Mouse (Mus musculus) lung, postnatal 25 days (tissue): ENCODE results near the gene L2hgdh.

Experiments used
- DNase-seq: peaks from one replicate; pipeline ENCODE4 v3.0.0; 2022; ENCODE audit warnings: low spot score

Gene L2hgdh

DNA sequence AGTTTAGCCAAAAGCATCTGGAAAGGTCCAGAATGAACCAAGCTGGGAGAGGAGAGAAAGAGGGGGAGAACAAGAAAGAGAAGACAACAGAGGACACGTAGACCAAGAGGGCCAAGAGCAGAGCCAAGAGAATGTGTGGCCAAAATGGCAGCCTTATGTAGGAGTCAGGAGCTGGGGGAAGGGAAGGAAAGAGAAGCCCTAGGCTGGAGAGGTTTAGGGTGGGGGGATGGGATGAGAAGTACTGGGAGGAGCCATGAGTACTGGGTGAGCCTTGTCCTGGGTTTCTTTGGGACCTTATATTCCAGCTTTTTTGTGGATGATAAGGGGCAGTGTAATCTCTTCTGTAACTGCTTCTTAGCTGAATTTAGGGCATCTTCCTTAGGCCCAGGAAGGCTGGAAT, 4.6 kb upstream of the L2hgdh start:
- no peak for DNase-seq

DNA sequence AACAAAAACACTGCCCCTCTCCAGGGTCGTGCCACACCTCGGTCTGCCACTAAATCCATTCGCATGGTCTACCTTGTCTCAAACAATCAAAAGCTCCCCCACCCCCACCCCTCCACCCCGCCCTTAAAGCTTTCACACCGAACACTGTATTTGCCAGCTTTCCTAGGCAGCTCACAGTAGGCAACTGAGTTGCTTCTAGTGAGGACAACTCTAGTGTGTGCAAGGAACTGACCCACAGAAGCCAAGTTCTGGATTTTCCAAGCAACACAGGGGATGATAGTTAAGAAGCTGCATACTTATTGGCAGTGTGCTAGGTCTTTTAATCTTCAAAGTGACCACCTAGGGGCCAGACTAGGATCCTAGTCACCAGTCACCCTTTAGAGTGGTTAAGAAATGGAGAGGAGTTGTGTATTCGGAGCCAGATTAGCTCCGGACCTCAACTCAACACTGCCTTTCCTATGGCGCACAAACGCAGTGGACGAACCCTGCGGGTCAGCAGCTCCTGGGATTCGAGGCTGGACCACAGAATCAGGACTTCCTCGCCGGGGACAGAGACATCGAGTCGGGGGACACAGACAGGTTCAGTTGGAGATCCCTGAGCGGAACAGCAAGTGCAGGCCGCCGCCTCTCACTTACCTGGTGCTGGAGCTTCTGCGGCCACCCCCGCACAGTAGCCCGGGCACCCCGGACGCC, 509 bp downstream of the L2hgdh start:
- DNase-seq: no peak

DNA sequence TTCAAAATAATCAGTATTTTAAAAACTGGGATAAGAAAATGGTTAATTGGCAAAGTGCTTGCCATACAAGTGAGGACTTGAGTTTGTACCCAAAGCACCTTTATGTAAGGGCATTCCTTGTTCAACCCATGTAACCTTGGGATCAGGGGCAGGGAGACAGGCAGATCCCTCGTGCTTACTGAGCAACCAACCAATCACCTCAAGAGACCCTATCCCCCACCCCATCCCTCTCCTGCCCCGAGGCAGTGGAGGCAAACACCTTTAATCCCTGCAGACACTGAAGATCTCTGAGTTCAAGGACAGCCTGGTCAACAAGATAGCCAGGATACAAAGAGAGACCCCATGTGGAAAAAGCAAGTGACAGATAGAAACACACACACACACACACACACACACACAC, 1.3 kb downstream of the L2hgdh start:
- no peak for DNase-seq

DNA sequence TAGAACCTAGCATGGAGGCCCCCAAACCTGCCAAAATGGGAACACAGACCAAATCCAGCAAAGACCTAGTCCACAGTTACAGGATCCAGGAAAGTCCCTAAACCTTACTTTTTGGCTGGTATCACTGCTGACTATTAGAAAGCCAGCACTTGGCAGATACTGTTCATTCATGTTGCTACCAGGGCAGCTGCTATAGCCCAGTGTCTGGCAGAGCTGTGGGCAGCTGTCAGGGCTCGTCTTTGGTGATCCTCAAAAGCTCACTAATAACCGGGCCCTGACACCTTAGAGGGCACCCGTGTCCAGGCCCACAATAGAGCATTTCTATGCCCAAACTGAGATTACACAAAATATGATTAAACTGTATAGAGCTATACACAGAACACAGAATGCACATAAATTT, 1.8 kb downstream of the L2hgdh start:
- no peak for DNase-seq

DNA sequence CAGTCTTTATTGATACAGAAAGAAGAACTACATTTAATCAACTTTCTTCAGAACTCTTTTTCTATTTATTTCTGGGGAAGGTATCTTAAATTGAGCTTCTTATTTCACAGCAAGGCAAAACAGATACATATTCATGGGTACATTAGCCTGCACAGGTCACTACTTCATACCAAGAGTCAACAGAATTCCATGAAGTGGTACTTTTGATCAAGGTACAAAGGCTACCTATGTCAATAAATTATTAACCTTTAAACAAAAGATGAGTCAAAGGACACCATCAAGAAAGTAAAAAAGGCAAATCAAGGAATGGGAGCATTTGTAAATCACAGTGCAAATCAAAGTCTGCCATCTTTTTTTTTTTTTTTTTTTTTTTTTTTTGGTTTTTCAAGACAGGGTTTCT, 11.0 kb downstream of the L2hgdh start:
- no peak for DNase-seq

DNA sequence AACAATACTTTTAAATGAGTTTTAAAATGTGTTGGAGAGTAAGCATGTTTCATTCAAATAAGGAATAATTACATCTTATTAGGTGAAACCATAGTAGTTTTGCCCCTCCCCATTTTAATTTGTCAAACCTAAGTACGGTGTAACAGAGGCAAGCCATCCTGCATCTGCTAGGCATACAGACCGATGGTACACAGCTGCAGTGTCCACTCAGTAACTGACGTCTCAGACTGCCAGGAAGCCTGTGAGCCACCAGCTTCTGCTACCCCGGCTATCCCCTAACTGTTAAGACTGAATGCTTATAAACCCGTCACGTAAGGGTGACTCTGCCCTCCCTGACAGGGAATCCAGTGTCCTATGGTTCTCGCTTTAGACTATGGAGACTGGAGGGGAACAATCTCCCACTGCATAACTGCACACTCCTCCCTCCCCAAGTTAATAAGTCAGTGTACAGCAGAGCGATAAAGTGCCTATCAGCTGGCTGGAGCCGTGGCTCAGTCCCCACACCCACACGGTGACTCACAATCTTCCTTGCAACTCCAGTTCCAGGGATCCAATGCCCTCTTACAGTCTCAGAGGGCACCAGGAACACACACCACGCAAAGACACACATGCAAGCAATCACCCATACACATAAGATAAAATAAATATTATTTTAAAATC, 19.7 kb downstream of the L2hgdh start:
- no peak for DNase-seq

DNA sequence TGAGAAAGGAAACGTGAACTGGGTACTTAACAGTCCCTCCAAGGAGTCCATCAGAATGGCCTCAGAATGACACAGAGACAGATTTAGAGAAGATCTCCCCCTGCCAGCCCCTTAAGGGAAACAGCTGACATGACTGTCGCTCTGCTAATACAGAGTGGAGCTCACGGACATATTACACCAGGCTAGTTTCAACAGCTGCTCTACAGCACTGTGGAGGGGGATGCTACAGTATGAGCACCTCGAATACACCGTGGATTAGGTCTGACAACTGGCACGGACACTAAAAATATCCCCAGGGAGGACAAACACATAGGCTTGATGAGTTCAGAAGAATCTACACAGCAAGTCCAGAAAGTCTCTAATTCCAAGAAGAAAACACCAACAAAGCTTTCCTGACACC, 26.3 kb downstream of the L2hgdh start:
- DNase-seq: no peak

DNA sequence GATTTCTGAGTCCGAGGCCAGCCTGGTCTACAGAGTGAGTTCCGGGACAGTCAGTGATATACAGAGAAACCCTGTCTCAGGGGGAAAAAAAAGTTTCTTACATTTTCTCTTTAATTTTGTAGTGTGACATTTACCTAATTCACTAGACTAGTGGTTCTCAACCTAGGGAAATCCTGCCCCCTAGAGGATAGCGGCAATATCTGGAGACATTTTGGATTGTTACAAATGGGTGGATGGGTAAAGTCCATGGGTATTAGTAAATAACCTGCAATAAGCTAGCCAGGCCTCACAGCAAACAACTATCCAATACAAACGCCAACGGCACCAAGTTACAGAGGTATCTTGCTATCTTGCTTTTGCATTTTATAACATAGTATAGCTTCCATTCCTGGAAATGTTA, 27.9 kb downstream of the L2hgdh start:
- DNase-seq: peak; percentile 76

DNA sequence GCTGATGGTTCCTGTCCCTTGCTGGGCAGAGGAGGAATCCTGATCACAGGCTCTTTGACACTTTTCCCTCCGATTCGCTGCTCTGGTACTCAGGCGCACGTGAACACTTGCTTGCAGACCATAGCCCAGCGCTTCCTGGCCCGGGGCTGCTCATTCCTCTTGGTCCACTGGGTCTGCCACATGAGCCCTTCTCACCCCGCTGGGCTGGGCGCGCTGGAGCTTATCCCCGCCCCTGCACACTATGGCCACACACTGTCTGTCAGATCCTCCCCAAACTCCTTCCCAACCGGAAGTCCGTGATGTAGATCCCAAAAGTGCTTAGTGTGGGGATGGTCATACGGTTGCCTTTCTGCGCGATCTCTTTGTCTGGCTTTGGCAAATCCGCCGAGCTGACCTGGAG, 31.2 kb downstream of the L2hgdh start:
- DNase-seq: no peak

DNA sequence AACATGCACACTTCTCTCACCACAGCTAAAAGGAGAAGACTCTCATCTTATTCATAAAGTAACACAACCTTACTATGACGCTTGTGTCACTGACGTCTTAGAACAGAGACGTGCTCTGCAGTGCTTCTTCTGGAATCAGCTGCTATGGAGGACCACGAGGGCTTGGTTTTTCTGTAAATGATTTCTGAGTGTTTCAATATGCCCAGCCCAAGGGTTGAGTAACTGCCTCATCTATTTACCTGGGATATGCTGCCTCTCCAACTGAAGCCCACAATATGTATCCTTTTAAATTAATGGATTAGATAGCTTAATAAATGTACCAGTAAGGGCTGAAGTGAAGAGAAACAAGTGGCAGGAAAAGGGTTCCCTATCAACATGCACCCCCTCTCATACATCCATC, 34.0 kb downstream of the L2hgdh start:
- DNase-seq: no peak

DNA sequence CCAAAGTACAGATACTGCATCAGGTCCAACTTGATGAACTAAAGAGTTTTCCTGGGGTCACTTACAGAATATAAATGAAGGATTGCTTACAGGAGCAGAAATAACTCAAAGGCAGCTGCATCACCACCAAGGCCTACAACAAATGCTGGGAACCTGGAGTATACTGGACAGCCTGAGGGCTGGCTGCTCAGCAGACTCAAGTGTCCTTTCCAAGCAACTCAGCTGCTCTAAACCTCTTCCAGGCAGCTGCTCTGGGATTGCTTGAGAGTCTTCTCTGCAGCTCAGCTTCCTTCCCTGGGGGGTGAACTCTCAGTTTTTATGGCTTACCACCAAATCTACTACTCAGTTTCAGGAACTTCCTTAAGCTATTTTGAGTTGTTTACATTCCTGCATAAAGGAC, 35.6 kb downstream of the L2hgdh start:
- DNase-seq: no peak

DNA sequence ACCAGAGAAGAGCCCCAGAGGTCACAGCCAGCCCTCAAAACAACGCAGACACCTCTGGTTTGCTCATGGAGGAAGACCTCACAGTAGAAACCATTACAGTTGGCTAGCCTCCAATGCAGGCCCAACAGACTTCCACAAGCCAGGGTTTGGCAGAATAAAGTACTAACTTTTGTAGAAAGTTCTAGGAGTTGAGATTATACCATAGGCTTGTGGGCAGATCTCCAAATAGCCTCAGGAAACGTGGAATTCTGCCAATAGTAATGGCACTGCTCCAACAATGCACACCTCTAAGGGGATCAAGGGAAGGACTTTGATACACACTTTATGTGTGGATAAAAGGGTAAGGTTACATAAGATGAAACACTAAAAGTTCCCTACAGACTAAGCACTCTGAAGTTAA, 36.3 kb downstream of the L2hgdh start:
- peak; percentile 14 for DNase-seq

DNA sequence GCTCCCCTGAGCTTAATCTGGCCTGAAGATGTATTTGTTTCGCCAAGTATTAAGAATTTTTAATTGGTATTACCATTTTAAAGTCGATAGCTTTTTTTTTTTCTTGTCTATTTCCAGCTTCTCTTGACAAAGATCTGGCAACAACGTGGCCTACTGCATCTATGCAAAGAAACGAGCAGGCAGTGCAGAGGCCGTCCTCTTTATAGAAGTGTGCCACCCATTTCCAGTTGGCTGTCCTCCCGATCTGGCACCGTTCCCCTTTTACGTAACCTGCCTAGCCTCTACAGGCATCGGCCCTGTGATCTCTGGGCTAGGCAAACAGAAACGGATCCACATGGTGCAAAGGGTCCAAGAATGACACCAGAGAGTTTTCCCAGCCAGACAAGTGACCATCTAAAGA, 41.1 kb downstream of the L2hgdh start:
- peak; percentile 93 for DNase-seq

DNA sequence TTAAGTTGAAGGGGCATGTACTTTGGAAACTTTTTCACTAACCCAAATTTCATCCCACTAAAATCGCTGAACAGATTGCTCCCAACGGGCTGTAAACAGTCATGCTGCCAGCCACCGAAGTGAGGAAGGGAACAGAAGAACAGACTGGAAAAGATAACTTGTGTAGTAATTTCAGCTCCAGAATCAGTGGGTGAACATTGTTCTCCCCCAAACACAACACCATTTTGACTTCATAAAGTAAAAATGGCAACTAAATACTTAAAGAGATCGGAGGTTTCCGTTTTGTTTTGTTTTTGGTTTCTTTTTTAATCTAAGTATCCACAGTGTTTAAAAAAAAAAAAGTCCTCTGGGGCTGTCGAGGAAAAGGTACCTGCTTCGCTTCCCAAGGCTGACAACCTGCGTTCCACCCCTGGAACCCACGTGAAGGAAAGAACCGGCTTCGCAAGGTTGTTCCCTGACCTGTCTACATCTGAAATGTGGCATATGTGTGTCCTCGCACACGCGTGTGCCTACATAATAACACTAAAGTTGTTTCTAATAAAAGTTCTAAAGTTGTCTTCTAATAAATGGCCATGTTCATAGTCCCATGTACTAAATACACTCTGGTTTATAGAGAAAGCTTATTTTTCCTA, 41.8 kb downstream of the L2hgdh start:
- DNase-seq: no peak

DNA sequence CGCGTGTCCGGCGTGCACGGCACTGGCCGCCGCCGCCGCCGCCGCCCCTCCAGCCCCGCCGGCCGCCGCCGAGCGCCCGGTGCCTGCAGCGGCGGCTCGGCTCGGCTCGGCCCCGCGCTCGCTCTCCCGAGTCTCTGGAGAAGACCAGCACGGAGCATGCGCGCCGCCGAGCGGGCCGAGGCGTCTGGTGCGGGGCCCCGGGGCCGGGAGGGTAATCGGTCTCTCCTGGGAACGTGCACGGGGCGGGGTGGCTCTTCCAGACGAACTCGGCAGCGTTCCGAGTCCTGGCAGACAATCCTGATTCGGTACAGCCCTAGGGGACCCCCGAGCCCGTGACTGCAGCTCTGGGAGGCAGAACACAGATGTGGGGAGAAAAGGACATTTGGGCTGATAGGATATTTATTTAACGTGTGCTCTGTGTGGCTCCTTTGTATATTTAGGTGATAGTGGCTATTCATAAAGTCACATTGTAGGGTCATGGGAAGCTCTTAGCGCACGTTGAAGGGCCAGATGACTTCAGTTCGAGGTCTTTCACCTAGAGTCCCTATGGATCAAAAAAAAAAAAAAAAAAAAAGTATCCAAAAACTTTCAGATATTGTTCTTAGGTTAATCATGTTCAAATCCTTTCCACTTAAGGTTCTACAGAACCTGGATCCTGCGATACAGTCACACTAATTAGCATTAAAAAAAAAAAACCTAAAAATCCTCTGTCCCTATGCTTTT, 42.4 kb downstream of the L2hgdh start:
- peak; percentile 82 for DNase-seq

DNA sequence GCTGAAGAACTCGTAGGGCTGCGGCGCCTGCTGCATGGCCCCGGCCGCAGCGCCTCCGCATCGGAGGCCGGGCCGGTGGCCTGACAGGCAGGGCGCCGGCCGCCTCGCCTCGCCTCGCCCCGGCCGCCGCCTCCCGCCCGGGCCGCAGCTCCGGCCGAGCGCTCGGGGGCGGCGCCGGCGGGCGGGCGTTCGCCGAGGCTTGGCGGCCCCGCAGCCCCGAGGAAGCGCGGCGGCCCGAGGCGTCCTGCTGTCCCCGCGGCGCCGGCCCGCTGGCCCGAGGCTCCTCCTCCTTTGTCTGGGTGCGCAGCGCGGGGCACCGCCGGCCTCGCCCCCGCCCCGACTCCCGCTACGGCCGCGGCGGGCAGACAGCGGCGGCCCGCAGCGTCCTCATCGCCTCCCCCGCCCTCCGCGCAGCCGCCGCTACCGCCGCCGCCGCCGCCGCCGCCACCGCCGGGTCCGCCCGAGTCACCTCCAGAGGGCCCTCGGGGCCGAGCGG, 43.1 kb downstream of the L2hgdh start, which contains the start of gene Sos2:
Gene Sos2, minus strand, starts transcription at position 287 of the 496 bp plus-strand sequence.
- peak; percentile 57 for DNase-seq

DNA sequence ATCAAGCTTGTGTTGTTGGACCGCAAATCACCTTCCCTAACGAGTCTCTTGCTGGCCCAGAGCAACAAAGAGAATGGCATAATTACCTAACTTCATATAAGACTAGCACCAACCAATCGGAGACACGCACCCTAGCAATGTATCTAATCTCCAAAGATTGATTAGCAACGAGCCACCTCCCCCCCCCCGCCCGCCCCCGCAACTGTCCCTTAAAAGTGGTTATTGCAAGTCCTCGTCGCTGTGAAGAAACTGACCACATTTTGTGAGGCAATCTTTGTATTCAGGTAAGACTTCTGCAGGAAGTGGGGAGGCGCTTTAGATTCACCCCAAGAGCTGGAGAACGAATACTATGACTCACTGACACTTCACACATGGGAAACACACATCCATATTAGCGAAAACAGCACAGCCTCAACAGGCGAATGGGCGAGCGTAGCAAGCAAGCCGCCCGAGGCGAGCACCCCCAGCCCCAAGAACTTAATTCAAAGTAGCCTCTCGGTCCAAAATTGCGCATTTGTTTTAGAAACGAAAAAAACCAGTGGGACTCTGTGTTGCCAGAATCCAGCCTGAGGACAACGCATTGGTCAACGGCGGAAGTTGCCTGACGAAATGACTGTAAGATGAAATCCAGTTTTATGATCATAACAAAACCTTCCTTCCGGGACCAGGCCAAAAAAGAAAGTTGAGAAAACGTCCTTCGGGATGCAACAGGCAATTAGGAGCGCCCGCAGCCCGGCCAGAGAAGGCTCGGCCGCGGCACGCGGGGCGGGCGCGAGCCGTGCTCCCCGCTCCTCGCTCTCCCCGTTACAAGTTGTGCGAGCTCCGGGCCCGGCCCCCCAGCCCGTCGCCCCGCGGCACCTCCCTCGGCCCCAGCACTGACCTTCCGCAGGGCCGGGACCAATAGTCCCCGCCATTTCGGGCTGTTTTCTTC, 43.8 kb downstream of the L2hgdh start:
- DNase-seq: peak; percentile 47

DNA sequence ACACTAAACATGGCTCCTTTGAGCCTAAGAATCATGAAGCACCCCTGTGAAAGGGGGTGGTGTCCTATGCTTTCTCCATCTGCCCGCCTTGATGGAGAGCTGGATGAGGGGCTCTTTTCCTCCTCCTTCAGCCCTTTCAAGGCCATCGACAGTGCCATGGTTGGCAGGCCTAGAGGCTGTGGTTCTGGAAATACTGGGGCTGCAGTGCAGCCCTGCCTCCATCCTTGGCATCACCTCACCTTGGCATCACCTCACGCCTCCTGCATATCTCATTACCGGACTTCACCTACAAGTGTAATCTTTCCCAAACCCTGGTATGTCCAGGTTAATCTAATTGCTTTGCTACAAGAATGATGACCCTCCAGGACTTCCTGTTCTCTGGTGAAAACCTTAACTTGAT, 48.5 kb downstream of the L2hgdh start:
- DNase-seq: no peak

DNA sequence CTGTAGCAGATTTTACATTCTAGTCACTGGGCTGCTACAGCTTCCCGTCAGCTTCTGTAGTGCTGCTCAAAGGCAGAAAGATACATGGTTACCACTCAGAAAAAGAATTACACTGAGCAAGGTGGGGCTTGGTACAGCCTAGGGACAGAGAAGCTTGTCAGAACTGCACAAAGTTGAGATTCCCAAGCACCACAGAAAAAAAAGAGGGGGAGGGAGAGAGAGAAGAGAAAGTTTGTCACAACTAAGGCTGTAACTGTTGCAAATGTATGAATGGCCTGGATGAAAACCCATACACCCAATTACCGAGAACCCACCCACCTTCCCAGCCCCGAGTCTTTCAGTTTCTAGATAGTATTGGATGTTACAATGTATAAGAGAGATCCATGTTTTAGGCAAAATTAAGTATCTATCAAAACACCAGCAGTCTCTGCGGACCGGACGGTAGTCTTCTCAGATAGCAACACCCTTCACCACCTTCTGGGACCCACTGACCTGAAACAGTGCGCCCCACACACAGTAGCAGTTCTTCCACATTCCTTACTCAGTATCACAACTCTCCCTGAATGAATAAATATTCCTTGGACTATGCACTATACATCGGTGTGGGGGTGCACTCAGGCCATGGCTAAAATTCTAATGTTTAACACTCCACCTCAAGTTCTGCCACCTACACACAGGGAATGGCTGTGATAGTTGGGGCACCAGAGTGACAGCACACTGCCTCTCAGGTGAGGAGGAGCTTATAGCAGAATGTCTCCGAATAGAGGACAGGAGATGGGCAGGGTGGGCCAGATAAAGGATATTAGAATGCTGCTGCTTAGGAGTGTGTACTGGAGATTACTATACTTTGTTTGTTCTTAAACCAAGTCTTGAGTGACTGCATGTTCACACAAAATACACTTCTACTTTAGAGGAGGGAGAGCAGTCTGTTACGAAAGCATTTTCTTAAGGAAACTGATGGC, 49.8 kb downstream of the L2hgdh start:
- no peak for DNase-seq

DNA sequence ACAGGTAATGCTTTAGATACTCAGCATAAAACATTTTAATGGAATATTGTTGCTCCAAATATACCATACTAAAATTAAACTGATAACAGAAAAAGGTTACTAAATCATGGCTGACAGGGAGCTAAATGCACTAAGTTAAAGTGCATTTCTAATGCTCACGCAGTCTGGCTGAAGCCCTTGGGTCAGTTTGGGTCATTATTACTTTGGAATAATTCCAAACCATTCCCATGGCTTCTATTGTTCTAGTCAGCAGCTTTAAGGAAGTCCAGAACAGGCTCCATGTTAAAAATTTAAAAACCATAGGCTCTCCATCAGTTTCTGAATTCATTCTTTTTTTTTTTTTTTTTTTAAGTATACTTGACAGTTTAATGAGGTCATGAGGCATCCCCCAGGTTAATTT, 50.5 kb downstream of the L2hgdh start:
- DNase-seq: no peak
